Mouse (Mus musculus): ENCODE measurements around the gene Acot1. TPM values are rescaled to one million over a fixed set of nuclear protein-coding genes. Genes with fewer than 3 reads are reported as not detected.
"Not testable (repeated sequence)": the region's sequence is repeated elsewhere in the genome, so short reads cannot be mapped to it uniquely, and the experiment has no call there.

Gene Acot1
- 10 to 100 TPM; 10.3 to 13.8 TPM for total RNA-seq (2021)

DNA sequence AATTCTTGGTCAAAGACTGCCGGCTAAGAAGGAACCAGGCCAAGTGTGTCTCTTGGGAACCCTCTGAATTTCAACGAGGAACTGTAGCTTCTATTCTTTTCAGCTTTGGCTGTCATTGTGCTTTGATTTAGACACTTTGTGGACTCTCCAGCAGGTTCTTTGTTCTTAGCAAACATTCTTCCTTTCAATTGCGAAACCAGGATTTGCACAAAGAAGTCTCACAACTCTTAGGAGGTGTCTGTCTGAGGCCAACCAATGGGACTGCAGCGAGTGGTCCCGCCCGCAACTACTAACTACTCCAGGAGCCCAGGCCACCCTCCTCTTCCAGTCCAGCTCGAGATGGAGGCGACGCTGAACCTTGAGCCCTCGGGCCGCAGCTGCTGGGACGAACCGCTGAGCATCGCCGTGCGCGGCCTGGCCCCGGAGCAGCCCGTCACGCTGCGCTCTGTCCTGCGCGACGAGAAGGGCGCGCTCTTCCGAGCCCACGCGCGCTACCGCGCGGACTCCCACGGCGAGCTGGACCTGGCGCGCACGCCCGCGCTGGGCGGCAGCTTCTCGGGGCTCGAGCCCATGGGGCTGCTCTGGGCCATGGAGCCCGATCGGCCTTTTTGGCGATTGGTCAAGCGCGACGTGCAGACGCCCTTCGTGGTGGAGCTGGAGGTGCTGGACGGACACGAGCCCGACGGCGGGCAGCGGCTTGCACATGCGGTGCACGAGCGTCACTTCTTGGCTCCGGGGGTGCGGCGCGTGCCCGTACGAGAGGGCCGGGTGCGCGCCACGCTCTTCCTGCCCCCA, at the start of gene Acot1:
TSS of gene Acot1 (plus strand) at position 320 of the 795 bp plus-strand sequence.
- intact Hi-C loops (cut with DNase I), result not testable (repeated sequence)
- peak; percentile 48 to 70 for DNase-seq (ENCODE audit: low spot score in 2 of 2)

- intact Hi-C loops (cut with DNase I), result no loop called here
- no peak for DNase-seq (ENCODE audit: low spot score in 2 of 2)
Measured at GRCm38 (mm10) chr12:83965235-83965634, 44.1 kb upstream of the Acot1 start.

GRCm38 (mm10) chr12:83972117-83972516, 37.2 kb upstream of the Acot1 start:
- peak; percentile 61 to 68 for DNase-seq (ENCODE audit: low spot score in 2 of 2)
- intact Hi-C loops (cut with DNase I), result loop anchor here (1.0 kb wide), 1 partner anchor 59 kb away; no protein-coding TSS in a partner anchor

- no peak for DNase-seq (ENCODE audit: low spot score in 2 of 2)
- intact Hi-C loops (cut with DNase I), result no loop called here
Measured at GRCm38 (mm10) chr12:83978862-83979261, 30.4 kb upstream of the Acot1 start.

- intact Hi-C loops (cut with DNase I), result no loop called here
- no peak for DNase-seq (ENCODE audit: low spot score in 2 of 2)
Measured at GRCm38 (mm10) chr12:83981615-83982014, 27.7 kb upstream of the Acot1 start.

- intact Hi-C loops (cut with DNase I), result loop anchor here (5.0 kb wide), 1 partner anchor 48 kb away; no protein-coding TSS in a partner anchor
- no peak for DNase-seq (ENCODE audit: low spot score in 2 of 2)
Measured at GRCm38 (mm10) chr12:83984752-83985151, 24.5 kb upstream of the Acot1 start, which contains the start of gene Heatr4. Gene Heatr4, minus strand, starts transcription at chr12:83984852.

- intact Hi-C loops (cut with DNase I), result loop anchor here (5.0 kb wide), 1 partner anchor 45 kb away; no protein-coding TSS in a partner anchor
Measured at GRCm38 (mm10) chr12:83987242-83987582, 22.1 kb upstream of the Acot1 start.

DNA sequence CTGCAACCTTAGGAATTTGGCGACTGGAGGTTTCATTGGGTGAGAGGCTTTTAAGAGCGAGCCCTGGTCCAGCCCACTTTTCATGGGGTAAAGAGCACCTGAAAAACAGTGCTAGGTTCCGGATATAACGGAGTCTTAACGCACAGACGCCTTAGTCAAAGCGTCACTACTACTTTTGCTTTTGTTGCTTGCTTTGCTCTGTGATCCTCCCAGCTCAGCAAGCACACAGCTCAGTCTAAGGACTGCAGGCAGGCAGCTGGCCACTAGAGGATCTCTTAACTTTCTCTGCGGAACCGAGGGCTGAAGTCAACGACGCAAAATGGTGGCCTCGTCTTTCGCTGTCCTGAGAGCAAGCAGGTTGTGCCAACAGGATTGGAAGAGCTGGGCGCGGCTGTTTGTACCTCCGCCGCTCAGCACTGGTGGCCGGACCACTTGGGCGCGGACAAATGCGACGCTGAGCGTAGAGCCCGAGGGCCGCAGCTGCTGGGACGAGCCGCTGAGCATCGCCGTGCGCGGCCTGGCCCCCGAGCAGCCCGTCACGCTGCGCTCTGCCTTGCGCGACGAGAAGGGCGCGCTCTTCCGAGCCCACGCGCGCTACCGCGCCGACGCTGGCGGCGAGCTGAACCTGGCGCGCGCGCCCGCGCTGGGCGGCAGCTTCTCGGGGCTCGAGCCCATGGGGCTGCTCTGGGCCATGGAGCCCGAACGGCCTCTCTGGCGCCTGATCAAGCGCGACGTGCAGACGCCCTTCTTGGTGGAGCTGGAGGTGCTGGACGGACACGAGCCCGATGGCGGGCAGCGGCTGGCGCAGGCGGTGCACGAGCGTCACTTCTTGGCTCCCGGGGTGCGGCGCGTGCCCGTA, 21.5 kb upstream of the Acot1 start, which contains the start of gene Acot2:
TSS of gene Acot2 (plus strand) at position 279 of the 859 bp plus-strand sequence.
- DNase-seq (ENCODE audit: low spot score in 2 of 2), result peak; percentile 82 to 88
- intact Hi-C loops (cut with DNase I), result loop anchor here (5.0 kb wide), 1 partner anchor 44 kb away; no protein-coding TSS in a partner anchor

More at GRCm38 (mm10) chr12:83987242-83987582, 22.1 kb upstream of the Acot1 start:
- no peak for DNase-seq (ENCODE audit: low spot score in 2 of 2)

GRCm38 (mm10) chr12:83988483-83988882, 20.8 kb upstream of the Acot1 start:
- DNase-seq (ENCODE audit: low spot score in 2 of 2), result no peak
- intact Hi-C loops (cut with DNase I), result loop anchor here (5.0 kb wide), 1 partner anchor 44 kb away; no protein-coding TSS in a partner anchor

DNA sequence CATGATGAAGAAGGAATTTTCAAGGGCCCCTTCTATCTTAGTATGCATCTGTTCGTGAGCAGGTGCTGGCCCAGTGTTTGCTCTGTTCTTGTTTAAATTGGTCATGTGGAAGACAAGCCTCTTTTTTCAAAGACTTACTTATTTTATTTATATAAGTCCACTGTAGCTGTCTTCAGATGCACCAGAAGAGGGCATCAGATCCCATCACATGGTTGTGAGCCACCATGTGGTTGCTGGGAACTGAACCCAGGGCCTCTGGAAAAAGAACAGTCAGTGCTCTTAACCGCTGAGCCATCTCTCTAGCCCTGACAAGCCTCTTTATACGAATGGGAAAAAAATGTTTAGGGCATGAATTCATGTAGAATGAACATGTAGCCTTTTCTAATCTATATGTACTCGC, 19.9 kb upstream of the Acot1 start:
- intact Hi-C loops (cut with DNase I), result loop anchor here (5.0 kb wide), 1 partner anchor 43 kb away; no protein-coding TSS in a partner anchor
- no peak for DNase-seq (ENCODE audit: low spot score in 2 of 2)

DNA sequence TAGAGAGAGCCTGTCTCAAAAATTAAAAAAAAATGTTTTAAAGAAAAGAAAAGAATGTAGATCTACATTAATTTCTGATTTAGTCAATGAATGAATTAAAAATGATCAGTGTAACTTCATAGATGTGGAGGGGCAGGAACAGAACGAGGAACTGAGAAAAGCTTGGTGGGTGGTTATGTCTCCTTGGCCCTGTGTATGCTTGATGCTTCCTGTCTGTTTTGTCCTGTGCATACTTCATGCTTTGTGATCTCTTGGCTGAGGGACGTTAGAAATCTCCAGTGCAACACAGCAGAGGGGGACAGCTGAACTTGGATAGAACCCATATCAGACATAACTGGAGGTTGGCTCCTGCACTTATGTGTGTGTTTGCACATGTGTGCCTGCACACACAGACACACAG, 12.1 kb upstream of the Acot1 start:
- intact Hi-C loops (cut with DNase I), result no loop called here
- no peak for DNase-seq (ENCODE audit: low spot score in 2 of 2)

GRCm38 (mm10) chr12:83998341-83999107, 10.8 kb upstream of the Acot1 start:
- intact Hi-C loops (cut with DNase I), result no loop called here
- peak in 1 of 2 experiments; percentile 55 for DNase-seq (ENCODE audit: low spot score in 2 of 2)

DNA sequence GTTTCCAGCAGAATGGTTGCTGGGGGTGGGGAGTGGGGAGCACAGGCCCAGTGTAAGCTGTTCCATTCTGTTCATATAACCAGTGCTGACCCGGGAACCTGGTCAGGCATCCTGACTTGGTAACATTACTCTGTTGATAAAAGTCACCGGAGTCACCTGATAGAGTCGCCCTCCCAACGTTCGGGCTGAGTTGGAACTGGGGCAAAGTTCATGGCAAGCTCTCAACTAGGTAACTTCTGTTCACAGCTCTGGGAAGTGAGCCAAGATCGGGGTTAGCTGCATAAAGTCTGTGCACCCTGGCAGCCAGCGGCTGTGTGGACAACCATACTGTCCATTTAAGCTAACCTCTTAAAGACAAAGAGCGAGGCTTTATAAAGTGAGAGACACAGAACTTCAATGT, 10.1 kb upstream of the Acot1 start:
- intact Hi-C loops (cut with DNase I), result not testable (repeated sequence)

DNA sequence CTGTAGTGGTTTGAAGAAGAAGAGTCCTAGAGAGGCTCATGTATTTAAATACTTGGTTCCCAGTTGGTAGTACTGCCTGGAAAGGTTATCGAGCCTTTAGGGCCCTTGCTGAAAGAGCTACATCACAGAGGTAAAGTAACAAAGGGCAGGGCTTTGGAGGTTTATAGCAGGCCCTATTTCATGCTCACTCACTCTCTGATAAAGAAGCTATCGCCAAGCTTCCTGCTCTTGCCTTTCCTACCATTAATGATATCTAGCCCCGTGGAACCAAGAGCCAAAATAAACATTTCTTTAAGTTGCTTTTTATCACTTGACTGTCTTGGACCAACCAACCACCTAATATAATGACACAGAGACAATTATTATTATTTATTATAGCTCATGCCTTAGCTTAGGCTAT, 8.9 kb upstream of the Acot1 start:
- no peak for DNase-seq (ENCODE audit: low spot score in 2 of 2)
- intact Hi-C loops (cut with DNase I), result no loop called here

More for the DNA sequence above, 10.1 kb upstream of the Acot1 start:
- not testable (repeated sequence) for DNase-seq (ENCODE audit: low spot score in 2 of 2)

DNA sequence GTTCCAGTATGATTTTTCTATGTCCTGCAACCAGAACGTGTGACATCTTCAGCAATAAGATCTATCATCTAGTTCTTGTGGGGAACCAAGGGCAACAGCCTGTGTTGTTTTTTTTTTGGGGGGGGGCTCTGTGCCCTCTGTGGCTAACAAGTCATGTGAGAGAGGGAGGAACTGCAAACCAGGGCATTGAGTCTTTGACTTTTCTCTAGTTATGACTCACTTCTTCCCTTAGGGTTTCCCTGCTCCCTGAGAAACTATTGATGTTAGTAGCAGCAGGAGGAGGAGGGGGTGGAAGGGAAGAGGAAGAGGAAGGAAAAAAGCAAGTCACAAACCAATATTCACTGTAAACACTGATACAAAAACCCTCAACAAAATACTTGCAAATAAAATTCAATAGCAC, 5.4 kb upstream of the Acot1 start:
- DNase-seq (ENCODE audit: low spot score in 2 of 2), result no peak
- intact Hi-C loops (cut with DNase I), result no loop called here

- intact Hi-C loops (cut with DNase I), result no loop called here
- DNase-seq (ENCODE audit: low spot score in 2 of 2), result no peak
Measured at GRCm38 (mm10) chr12:84008251-84008650, 1.0 kb upstream of the Acot1 start.

DNA sequence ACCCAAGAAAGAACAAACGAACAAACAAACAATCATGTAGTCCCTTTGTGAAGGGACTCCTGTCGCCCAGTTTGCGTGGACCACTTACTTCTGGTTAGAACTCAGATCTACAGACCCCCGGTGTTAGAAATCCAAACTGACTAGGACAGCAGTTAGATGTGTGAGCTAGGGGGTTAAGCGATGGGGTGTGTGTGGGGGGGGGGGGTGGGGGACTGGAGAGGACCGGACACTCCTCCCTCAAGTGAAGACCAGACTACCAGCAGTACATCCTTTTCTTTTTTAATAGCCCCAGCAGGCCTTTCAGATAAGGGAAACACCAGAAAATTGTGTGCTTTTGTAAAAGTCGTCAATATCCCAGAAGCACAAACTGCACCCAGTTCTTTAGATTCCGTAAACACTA, 561 bp upstream of the Acot1 start:
- no peak for DNase-seq (ENCODE audit: low spot score in 2 of 2)
- intact Hi-C loops (cut with DNase I), result no loop called here

GRCm38 (mm10) chr12:84010201-84010600, 911 bp downstream of the Acot1 start:
- intact Hi-C loops (cut with DNase I), result no loop called here
- no peak for DNase-seq (ENCODE audit: low spot score in 2 of 2)

- DNase-seq (ENCODE audit: low spot score in 2 of 2), result peak; percentile 64 to 73
- intact Hi-C loops (cut with DNase I), result no loop called here
Measured at GRCm38 (mm10) chr12:84011251-84012040, 2.2 kb downstream of the Acot1 start.

Data from left cerebral cortex, postnatal 25 days (tissue).